Mouse (Mus musculus): ENCODE results near the gene Gm35134. TPM values are rescaled to one million over a fixed set of nuclear protein-coding genes. Genes with fewer than 3 reads are reported as not detected.
"Not testable (repeated sequence)": the region's sequence is repeated elsewhere in the genome, so short reads cannot be mapped to it uniquely, and the experiment has no call there.

Gene Gm35134
- polyA plus RNA-seq (2015; fragmentation: Nextera tagmentation; extraction: Ambion mirVana): not detected in 2 replicates

DNA sequence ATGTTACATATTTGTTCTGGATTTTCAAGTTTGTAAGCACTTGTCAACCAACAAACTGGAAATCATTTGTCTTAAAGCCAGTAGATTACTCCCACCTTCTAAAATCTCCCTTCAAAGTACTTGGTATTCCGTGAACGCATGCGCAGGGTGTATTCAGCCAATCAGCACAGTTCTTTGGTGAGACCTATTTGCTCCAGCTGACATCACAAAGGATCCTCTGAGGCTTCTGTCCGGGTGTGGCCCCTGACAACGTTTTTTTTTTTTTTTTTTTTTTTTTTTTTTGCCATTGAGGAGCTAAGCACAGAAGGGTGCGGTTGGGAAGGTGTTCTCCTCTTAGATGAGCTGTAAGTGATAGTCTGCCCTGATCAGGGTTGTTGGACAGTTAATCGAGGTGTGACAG is at the start of gene Gm35134:
Gene Gm35134 (plus strand): TSS at position 301 of the 400 bp plus-strand sequence.
- H3K36me3 ChIP-seq; H3K4me1 ChIP-seq; H3K4me2 ChIP-seq; H3K27me3 ChIP-seq; ATAC-seq (ENCODE audit: insufficient number of reproducible peaks, low FRiP score, low TSS enrichment, low read depth); H3K9me3 ChIP-seq; H3K9ac ChIP-seq; H3K4me3 ChIP-seq; H3K27ac ChIP-seq: not testable (repeated sequence)
- WGBS: no CpG with 5 or more reads among the region's 7 CpGs
